Mouse (Mus musculus) forebrain, embryonic 12.5 days (tissue): ENCODE results near the gene Gm45713. TPM values are rescaled to one million over a fixed set of nuclear protein-coding genes. Genes with fewer than 3 reads are reported as not detected.

Experiments
- ATAC-seq: fragments of 200-750 bp; cut with Nextera tagmentation; 2 replicates; pipeline ENCODE4 v1.8.0; 2017; ENCODE audit warnings: moderate TSS enrichment; ENCODE audit not compliant: low FRiP score
- H3K27ac ChIP-seq: fragments of 300-500 bp; sonication (generic); 2 replicates; pipeline ENCODE4 v1.5.1; 2016; ENCODE audit warnings: mild to moderate bottlenecking
- H3K27me3 ChIP-seq: fragments of 300-500 bp; sonication (generic); 2 replicates; pipeline ENCODE4 v1.6.1; 2016; ENCODE audit warnings: mild to moderate bottlenecking
- H3K36me3 ChIP-seq: fragments of 300-500 bp; sonication (generic); replicated peaks from 2 replicates; pipeline ENCODE4 v1.6.1; 2016; ENCODE audit warnings: mild to moderate bottlenecking
- H3K4me1 ChIP-seq: fragments of 300-500 bp; sonication (generic); 2 replicates; pipeline ENCODE4 v1.6.1; 2016
- H3K4me2 ChIP-seq: fragments of 300-500 bp; sonication (generic); 2 replicates; pipeline ENCODE4 v1.6.1; 2016; ENCODE audit warnings: mild to moderate bottlenecking, moderate library complexity
- H3K4me3 ChIP-seq: fragments of 300-500 bp; sonication (generic); replicated peaks from 2 replicates; pipeline ENCODE4 v1.5.1; 2016; ENCODE audit warnings: mild to moderate bottlenecking
- H3K9ac ChIP-seq: fragments of 300-500 bp; sonication (generic); 2 replicates; pipeline ENCODE4 v1.6.1; 2016; ENCODE audit warnings: mild to moderate bottlenecking
- H3K9me3 ChIP-seq: fragments of 300-500 bp; sonication (generic); 2 replicates; pipeline ENCODE4 v1.6.1; 2016
- WGBS: fragments of 180-500 bp; shearing (Covaris S2); methylation state at CpG from one replicate; pipeline ENCODE4 v1.1.7; 2016; 5-methylcytosine and 5-hydroxymethylcytosine counted together
- polyA plus RNA-seq: library from polyadenylated mRNA; unstranded; fragments of >200 nt; fragmentation: Nextera tagmentation; extraction: Ambion mirVana; gene quantifications from 2 replicates; pipeline ENCODE4 v1.2.1, GENCODE M21; 2016

Gm45713 gene
- polyA plus RNA-seq, 1 experiment from 2014 or later = 0.27 TPM

DNA sequence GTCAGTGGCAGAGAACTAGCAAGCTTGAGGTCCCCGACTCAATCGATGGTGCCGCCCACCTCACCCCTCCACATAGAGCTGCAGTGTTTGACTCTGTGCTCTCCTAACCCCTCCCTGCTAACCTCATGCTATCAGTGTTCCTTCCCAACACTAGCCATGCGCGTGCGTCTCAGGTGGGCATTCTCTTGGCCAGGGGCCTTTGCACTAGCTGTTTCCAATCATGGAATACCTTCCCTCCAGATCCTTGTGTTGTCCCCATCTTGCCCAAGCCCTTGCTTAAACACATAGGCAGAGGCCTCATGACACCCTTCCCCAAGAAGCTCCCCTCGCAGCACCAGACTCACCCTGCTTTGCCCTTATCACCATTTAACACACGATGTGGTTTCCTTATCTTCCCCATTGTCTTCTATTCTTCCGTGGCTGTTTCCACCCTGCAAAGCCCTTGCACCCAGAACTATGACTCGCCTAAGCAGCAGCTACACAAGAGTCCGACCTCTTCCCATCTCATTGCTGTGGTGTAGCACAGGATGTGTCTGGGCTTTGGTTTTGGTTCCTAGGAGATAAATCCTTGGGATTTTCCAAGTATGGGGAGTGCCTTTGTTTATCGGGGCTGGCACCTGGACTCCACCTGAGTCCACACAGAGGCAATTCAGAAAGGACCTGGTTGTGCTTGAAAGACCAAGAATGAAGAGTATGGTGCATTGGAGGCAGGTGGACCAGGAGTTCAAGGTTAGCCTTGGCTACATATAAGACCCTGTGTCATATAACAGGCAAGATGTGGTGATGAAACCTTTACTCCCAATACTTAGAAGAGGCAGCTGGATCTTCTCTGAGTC lies 1.4 kb upstream of the Gm45713 start:
- H3K4me2 ChIP-seq = no peak overlapping the region
- H3K4me3 ChIP-seq = no peak overlapping the region
- no peak for ATAC-seq
- H3K27ac ChIP-seq = no peak overlapping the region
- H3K9ac ChIP-seq = no peak overlapping the region
- H3K36me3 ChIP-seq = peaks cover 5% of the 10 kb centered on the region
- peaks cover 6% of the 10 kb centered on the region; the same call in 1 of the 2 replicates for H3K4me1 ChIP-seq
- H3K27me3 ChIP-seq = peaks cover 29% of the 10 kb centered on the region
- H3K9me3 ChIP-seq = no peaks in the 10 kb centered on the region
- WGBS = 89% methylated on average over 12 of the region's 12 CpGs

DNA sequence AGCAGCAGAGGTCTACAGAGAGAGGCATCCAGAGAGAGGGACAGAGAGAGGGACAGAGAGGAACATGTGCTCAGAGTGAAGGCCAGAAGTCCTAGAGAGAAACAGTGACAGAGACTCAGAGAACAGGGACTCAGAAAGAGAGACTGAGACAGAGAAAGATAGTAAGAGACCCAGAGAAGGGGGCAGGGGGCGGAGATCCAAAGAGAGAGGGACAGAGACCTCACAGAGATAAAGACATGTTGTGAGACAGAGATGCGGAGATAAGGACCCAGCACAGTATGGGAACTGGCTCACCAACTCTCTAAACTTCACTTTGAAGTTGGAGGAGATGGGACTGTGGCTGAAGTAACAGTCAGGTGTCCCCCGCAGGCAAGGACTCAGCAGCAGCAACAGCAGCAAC lies 661 bp downstream of the Gm45713 start:
- 89% methylated on average over 3 of the region's 3 CpGs for WGBS
- Histone ChIP-seq H3K9me3 (no peaks in the 10 kb centered on the region), H3K4me2 (peak overlapping the region; percentile 57), H3K4me3 (0 out of 2 replicates have a peak overlapping the region, but pooled peaks have one; percentile 39), H3K4me1 (peaks cover 6% of the 10 kb centered on the region; the same call in 1 of the 2 replicates), H3K36me3 (no peaks in the 10 kb centered on the region), H3K9ac (no peak overlapping the region), H3K27ac (no peak overlapping the region), H3K27me3 (peaks cover 29% of the 10 kb centered on the region)
- ATAC-seq = no peak

DNA sequence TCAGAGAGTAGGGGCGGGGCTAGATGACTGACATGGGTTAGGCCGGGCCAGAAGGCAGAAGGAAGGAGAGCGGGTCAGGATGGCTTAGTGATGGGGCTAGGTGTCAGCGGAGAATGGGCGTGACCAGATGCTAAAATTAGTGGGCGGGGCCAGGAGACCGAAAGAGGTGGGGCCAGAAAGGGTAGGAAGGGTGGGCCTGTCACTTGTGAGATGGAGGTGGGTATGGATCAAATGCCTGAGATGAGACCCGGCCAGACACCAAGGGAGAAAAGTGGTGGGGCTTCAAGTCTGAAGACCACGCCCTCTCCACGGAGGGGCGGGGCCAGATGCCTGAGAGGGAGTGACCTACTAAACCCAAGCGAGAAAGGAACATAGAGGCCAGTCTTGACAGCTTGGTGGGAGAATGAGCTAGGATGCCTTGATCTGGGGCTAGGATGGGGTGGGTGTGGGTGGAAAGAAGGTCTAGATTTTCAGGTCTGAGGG lies 1.4 kb downstream of the Gm45713 start:
- H3K4me2 ChIP-seq = no peak overlapping the region
- H3K4me1 ChIP-seq = peaks cover 11% of the 10 kb centered on the region
- H3K9me3 ChIP-seq = no peaks in the 10 kb centered on the region
- H3K27me3 ChIP-seq = peaks cover 29% of the 10 kb centered on the region
- no peak for ATAC-seq
- H3K9ac ChIP-seq = no peak overlapping the region
- no peak overlapping the region for H3K27ac ChIP-seq
- no peaks in the 10 kb centered on the region for H3K36me3 ChIP-seq
- WGBS = 5% methylated on average over 12 of the region's 12 CpGs
- H3K4me3 ChIP-seq = no peak overlapping the region; the same call in 1 of the 2 replicates

DNA sequence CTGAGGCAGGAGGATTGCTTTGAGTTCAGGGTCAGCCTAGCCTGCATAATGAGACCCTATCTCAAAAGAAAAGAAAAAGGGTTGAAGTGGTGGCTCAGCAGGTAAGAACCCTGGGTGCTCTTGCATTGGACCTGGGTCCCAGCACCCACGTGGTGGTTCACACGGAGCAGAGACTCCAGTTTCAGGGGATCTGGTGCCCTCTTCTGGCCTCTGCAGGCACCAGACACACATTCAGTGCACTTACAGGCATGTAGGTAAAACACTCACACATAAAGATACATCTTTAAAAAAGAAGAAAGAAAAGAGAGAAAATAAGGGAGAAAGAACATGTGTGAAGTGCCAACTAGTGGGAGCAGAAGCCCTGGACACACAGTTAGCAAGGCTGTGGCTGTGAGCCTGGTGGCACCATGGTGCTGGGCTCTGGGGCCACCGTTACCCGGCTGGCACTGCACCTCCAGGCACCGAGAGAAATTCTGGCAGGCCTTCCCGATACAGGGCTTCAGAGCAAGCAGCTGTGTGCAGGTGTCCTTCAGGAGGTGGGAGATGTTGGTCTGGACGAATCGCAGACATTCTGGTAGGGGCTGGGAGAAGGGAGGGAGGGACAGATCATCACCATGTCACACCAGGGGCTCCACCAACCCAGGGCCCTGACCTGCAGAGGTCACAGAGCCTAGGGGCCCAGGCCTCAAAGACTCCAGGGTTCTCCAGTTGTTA lies 2.4 kb downstream of the Gm45713 start:
- ATAC-seq = no peak
- Histone ChIP-seq H3K9ac (no peak overlapping the region), H3K27ac (no peak overlapping the region), H3K27me3 (peaks cover 29% of the 10 kb centered on the region), H3K9me3 (no peaks in the 10 kb centered on the region), H3K36me3 (no peaks in the 10 kb centered on the region), H3K4me3 (no peak overlapping the region), H3K4me2 (no peak overlapping the region), H3K4me1 (peaks cover 14% of the 10 kb centered on the region)
- WGBS = 77% methylated on average over 8 of the region's 8 CpGs

DNA sequence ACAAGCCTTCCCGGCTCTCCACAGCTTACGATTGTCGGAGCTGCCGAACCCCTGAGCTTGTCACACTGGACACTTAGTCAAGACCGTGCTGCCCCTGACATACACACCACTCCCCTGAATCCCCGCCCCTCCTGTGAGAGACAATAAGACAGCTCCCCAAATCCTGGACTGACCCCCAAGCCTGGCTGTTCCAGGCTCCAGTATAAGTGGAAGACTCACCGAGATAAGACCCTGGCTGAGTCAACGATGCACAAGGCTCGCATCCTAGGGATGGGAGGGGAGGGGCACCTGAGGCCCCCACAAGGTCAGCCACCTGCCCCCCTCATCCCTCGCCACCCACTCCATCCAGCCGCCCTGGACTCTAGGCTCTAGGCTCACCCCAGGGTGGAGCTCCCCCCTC lies 4.2 kb downstream of the Gm45713 start:
- no peak overlapping the region for H3K4me2 ChIP-seq
- no peak overlapping the region for H3K27ac ChIP-seq
- no peak overlapping the region for H3K4me3 ChIP-seq
- H3K4me1 ChIP-seq = peaks cover 23% of the 10 kb centered on the region
- H3K36me3 ChIP-seq = peaks cover 7% of the 10 kb centered on the region
- H3K9ac ChIP-seq = no peak overlapping the region
- no peak for ATAC-seq
- WGBS = 82% methylated on average over 11 of the region's 11 CpGs
- no peaks in the 10 kb centered on the region for H3K9me3 ChIP-seq
- H3K27me3 ChIP-seq = peaks cover 17% of the 10 kb centered on the region

DNA sequence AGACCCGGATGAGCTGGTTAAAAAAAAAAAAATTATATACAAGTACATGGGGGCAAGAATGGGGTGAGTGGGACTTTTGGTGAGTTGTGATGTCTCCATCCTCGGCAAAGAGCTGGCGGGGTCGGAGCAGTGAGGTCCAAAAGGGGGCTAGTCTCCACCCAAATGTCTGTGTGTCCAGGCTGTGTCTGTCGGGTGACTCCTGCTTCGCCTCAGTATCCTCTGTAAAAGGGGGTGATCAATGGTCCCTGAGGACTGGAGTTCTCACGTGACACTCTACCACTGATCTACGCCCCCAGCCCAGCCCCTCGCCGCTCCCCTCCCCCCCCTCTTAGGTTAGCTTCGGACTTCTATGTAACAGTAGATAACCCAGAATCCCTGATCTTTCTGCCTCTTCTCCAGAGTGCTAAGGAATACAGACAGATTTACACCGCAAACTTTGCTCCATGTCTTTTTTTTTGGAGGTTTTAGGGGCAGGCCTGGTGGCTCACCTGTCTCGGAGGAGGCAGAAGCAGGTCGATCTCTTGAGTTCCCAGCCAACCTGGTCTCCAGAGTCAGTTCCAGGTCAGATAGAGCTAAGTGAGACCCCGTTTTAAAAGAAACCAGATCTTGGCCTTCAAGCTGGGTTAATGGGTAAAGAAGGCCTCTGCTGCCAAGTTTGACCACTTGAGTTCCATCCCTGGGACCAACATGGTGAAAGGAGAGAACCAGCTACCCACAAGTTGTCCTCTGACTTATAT lies 6.1 kb downstream of the Gm45713 start:
- Histone ChIP-seq H3K9me3 (no peaks in the 10 kb centered on the region), H3K36me3 (peaks cover 27% of the 10 kb centered on the region), H3K27ac (peak overlapping the region; percentile 95), H3K9ac (peak overlapping the region; percentile 71; the same call in 1 of the 2 replicates), H3K4me2 (peak overlapping the region; percentile 87), H3K4me3 (peak overlapping the region; percentile 83), H3K4me1 (peaks cover 34% of the 10 kb centered on the region), H3K27me3 (peaks cover 7% of the 10 kb centered on the region)
- no peak for ATAC-seq
- WGBS = 56% methylated on average over 15 of the region's 15 CpGs

DNA sequence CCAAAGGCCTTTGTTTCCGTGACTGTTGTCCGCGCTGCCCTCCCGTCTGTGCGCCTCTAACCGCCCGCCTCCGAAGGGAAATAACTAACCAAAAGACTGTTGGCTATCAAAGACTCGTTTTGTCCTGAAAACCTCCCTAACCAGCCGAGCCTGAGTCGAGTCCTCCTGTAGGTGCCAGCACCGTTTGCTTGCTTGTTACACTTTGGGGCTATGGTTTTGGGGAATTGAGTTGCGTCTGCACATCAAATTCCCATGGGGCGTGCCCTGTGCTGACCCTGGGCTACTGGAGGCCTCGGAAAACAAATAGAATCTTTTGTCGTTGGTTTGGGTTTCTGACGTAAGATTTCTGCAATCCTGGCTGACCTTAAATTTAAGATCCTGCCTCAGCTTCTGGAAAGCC lies 6.7 kb downstream of the Gm45713 start:
- H3K9ac ChIP-seq = peak overlapping the region; percentile 71
- no peaks in the 10 kb centered on the region for H3K9me3 ChIP-seq
- peaks cover 29% of the 10 kb centered on the region for H3K36me3 ChIP-seq
- peak overlapping the region; percentile 83 for H3K4me3 ChIP-seq
- under 1% methylated on average over 17 of the region's 17 CpGs for WGBS
- peaks cover under 1% of the 10 kb centered on the region; the same call in 1 of the 2 replicates for H3K27me3 ChIP-seq
- no peak for ATAC-seq
- peaks cover 39% of the 10 kb centered on the region for H3K4me1 ChIP-seq
- H3K27ac ChIP-seq = peak overlapping the region; percentile 95
- H3K4me2 ChIP-seq = peak overlapping the region; percentile 87

DNA sequence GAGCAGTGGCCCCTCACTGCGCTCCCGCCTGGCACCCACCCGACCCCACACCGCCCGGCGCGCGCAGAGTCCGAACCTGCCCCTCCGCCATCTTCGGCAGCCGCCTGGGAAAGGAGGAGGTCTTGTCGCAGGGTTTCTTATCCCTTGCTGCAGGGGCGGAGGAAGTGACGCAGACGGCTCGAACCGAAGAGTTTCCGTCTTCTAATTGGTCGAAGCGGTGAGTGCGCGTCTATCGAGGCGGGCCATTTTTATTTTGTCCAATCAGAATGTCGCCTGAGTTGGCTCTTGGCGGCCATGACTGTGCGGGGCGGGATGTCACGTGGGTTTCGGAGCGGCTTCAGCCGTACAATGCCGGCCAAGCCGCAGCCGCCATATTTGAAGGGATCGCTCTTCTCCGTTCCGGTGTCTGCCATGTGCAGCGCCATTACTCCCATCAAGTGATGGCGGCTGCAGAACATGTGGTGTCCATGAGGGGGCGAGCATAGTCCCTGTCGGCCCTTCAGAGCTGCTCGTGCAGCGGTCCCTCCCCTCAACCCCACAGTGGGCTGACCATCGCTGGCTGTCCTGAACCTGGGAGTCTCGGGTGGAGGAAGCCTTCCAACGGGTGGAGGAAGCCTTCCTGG lies 7.3 kb downstream of the Gm45713 start, which contains the start of gene Rpl13a:
Gene Rpl13a (minus strand): TSS at position 138 of the 623 bp plus-strand sequence.
- ATAC-seq = peak; percentile 94
- peak within 1 kb of the TSS; percentile 83 for H3K4me3 ChIP-seq
- H3K9me3 ChIP-seq = no peaks in the 10 kb centered on the region
- H3K4me1 ChIP-seq = peaks cover 39% of the 10 kb centered on the region
- under 1% methylated on average over 48 of the region's 48 CpGs for WGBS
- peak within 1 kb of the TSS; percentile 99 for H3K9ac ChIP-seq
- H3K36me3 ChIP-seq = peaks cover 29% of the 10 kb centered on the region
- H3K27me3 ChIP-seq = no peaks in the 10 kb centered on the region; the same call in 1 of the 2 replicates
- peak within 1 kb of the TSS; percentile 95 for H3K27ac ChIP-seq
- peak within 1 kb of the TSS; percentile 87 for H3K4me2 ChIP-seq

DNA sequence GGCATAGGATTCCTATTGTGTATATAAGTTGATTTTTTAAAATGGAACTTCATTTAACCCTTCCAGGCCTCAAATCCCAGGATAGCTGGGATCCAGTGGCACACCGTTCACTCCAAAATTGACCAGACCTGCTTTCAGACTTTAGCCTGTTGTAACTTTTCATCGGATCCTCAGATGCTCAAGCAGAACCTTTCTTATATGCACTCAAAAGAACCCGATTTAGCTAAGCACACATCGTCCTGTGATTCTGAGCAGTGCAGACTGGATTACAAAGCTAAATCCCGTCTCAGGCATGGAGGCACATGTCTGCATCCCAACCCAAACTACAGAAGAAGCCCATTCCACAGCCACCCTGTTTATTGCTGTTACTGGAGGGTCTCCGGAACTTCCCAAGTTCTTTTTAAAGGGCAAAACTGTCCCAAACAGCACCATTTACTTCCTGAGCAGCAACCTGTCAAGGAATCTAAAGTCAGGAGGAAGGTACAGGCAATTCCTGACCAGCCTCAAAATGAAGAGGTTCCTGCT lies 8.3 kb downstream of the Gm45713 start:
- no peak for ATAC-seq
- Histone ChIP-seq H3K4me1 (peaks cover 46% of the 10 kb centered on the region), H3K9me3 (no peaks in the 10 kb centered on the region), H3K4me2 (peak overlapping the region; percentile 87), H3K9ac (peak overlapping the region; percentile 99), H3K4me3 (peak overlapping the region; percentile 83), H3K27me3 (no peaks in the 10 kb centered on the region; the same call in 1 of the 2 replicates), H3K27ac (peak overlapping the region; percentile 91), H3K36me3 (peaks cover 35% of the 10 kb centered on the region)
- WGBS = under 1% methylated on average over 6 of the region's 6 CpGs

DNA sequence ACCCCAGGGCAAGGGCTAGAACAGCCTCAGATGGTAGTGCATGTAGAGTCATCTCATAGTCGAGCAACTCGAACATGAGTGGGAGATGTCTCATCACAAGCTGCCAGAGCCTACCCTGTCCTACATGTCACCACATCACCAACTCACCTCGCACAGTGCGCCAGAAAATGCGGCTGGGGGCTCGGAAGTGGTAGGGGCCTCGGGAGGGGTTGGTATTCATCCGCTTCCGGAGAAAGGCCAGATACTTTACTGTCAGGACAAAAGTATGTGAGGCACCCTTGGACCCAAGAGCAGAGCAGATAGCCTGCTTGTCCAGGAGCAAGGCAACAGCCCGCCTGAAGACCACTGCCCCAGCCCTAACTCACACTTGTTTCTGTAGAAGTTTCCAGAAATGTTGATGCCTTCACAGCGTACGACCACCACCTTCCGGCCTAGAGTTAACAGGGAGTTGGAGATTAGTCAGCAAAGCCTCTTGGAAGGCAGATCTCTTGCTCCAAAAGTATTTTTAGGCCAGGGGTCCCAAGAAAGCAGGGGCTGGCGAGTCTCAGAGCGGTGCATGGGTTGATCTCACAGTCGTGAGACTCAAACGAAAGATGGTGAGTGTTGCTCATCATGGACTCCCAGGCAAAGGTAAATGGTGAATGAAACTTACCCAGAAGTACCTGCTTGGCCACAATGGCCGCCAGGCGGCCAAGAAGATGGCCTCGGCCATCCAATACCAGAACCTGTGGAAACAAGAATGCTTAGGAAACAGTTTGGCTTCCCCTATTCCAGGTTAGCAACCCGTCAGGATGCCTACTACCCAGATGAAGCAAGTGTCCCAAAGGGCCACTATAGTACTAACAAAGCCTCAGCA lies 9.0 kb downstream of the Gm45713 start:
- H3K9me3 ChIP-seq = no peaks in the 10 kb centered on the region
- peaks cover 42% of the 10 kb centered on the region for H3K36me3 ChIP-seq
- H3K4me3 ChIP-seq = peak overlapping the region; percentile 83
- no peaks in the 10 kb centered on the region; the same call in 1 of the 2 replicates for H3K27me3 ChIP-seq
- 47% methylated on average over 21 of the region's 21 CpGs for WGBS
- H3K4me1 ChIP-seq = peaks cover 51% of the 10 kb centered on the region
- H3K27ac ChIP-seq = peak overlapping the region; percentile 91
- ATAC-seq = no peak
- peak overlapping the region; percentile 87 for H3K4me2 ChIP-seq
- peak overlapping the region; percentile 99 for H3K9ac ChIP-seq
